Mouse (Mus musculus) common myeloid progenitor, adult 5-6 weeks (primary cell): ENCODE measurements at regions not wholly inside any gene's neighbourhood (a gene's known extent, or its start where the extent isn't known, plus 50 kb on each side); places are given as distances from the start of the nearest gene placed in this dataset.

Source experiments
- ATAC-seq: replicated peaks from 2 replicates; pipeline ENCODE4 v1.8.0; 2016; ENCODE audit warnings: low read depth, mild to moderate bottlenecking, moderate TSS enrichment, inconsistent platforms; ENCODE audit not compliant: poor library complexity, severe bottlenecking

DNA sequence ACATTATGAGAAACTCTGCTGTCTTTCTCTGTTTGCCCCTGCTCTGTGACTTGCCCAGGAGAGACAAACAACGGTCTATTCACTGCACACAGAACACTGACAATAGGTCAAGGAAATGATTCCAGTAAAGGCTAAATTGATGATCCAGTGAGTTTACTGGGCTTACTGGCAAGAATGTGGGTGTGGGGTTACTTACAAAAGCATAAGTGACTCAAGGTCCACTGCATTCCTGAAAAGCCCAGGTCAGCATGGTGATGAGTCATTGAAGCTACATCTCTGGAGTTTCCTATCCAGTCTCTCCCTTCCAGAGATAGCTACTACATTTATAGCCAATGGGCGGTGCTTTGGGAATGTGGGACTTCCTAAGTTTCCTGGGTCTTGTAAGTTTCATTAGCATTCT lies 192.8 kb upstream of the Adamts5 start:
- ATAC-seq: no peak

DNA sequence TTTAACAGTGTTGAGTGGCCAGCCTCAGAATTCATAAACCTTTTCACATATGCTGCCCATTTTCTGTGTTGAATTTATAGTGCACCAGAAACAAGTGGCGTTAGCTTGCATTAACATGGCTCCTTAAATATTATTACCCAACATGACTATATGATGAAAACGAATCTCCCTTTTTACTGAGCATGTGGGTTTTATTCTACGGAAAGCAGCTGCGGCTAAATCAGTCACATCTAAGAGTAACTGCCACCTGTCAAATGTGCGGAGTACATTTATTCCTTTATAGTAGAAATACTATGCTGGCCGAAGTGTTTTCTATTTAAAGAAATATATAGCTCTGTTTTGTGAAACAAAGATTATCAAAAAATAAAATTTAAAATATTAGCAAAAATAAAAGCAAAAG lies 188.5 kb upstream of the Adamts5 start:
- ATAC-seq: no peak

DNA sequence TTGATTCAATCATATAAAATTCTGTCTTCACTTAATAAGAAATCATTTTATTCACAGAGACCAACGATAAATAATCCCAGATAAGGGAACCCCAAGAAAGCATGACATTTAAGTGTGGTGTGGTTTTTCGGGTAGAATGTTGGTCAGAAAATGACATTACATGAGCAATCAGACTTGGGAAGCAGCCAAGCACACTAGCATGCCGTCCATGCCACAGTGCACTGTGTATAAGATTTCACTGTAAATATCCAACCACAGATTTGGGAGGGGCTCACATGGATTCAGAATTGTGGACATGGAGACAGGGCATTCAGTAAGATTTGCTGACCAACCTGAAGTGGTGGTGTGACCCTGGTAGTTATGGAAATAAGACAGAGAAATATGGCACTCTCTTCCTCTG lies 185.8 kb upstream of the Adamts5 start:
- ATAC-seq: no peak

DNA sequence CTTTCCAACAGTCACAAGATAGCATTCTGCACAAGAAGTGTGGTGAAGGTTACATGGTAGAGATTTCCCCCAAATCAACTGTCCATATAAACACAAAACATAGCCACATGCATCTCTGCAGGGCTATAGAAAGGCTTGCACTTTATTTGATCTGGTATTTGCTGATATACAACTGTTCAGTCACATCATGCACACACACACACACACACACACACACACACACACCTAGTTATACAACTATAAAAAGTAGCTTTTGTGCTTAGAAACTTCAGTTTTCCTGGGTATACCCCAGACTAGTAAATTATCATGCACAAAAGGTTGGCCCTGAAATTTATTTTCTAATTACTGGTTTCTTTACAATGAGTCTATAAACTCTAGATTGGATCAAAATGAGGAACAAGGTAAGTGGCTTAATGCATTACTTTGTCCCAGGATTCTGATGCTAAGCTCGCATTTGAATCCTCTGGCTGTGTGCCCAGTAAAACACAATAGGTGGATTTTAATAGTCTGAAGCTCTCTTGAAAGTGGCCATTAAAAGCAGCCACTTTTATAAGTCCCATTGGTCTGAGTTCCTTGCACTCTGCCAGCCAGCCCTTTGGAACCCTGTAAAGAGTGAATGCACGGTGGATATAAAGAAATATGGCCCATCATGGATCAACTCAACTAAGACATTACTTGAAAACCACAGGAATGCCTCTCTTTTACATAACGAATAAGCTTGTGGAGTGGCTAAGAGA lies 166.2 kb upstream of the Adamts5 start:
- ATAC-seq: no peak

DNA sequence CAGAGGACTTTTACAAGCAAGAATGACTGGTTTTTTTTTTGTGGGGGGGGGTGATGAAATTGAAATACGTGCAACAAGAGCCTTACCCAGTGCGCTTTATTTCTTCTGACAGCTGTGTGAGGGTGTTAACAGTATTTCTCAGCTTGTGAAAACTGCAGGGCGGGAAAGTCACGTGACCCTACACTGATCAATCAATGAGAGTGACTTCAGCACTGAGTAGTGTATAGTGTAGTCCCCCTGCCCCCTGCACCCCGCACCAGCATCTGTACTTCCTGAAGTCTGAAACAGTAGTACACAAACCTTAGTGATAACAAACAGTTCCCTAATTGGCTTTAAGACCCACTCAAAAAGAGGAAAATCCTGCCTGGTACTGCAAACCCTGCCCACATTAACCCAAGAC lies 158.5 kb upstream of the Adamts5 start:
- ATAC-seq: no peak

DNA sequence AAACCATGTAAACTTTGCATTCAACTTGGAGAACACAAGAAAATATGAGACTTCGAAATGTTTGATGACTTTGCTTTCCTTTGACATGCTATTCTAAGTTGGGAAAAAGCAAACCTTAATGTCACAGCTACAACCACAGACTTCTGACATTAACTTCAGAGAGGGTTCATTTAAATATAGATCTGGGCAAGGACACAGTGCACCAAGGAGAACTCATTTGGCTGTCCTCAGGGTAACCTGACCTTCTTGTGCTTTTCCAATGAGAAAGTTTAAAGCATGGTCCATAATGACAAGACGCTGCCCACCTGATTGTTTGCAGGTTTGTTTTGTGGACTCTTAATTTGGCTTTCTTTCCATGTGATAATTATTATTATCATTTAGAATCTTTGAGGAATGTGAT lies 143.1 kb upstream of the Adamts5 start:
- no peak for ATAC-seq

DNA sequence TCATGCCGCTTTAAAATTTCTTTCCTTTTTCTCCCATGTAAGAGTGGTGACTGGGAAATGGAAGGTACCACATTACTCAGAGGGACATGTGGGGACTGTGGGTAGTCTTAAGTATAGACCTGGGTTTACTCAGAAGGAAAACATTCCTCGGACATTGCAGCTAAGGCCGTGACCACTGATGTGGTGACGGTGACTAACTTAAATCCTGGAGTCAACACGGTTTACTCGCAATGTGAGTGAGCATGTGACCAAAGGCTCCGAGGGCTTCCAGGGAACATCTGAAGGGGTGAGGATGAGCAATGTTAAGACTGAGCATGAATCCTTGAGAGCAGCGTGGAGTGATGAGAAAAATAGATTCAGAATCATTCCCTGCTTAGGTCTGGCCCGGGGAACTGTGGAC lies 133.1 kb upstream of the Adamts5 start:
- ATAC-seq: no peak

DNA sequence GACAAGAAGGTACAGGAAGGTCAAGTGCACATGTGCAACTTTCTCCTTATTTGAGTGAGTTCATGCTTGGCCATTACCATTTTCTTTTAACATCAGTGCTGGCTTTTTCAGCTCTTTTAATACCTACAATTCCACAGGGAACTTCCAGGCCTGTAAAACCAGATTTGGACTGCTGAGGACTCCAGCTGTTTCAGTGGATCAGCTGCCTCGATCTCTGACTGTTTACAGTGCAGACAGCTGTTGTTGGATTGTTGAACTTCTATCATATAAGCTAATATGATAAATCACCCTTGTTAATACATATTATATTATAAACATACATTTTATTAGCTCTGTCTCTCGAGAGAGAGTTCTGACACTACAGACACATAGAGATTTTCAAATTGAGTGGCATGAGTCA lies 126.1 kb upstream of the Adamts5 start:
- ATAC-seq: no peak

DNA sequence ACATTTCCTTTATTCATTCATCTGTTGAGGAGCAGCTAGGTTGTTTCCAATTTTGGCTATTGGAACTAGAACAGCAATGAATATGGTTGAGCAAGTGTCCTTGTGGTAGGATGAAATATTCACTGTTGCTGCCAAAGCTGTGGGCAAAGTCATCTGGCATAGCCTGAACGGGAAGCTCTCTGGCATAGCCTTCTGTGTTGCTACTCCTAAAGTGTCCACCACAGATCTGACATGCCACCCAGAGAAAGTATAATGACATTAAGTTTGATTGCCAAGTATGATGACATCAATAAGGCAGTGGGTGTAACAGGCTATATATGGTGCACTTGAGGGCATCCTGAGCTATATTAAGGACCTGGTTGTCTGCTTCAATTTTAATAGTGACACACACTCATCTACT lies 113.7 kb upstream of the Adamts5 start:
- no peak for ATAC-seq

DNA sequence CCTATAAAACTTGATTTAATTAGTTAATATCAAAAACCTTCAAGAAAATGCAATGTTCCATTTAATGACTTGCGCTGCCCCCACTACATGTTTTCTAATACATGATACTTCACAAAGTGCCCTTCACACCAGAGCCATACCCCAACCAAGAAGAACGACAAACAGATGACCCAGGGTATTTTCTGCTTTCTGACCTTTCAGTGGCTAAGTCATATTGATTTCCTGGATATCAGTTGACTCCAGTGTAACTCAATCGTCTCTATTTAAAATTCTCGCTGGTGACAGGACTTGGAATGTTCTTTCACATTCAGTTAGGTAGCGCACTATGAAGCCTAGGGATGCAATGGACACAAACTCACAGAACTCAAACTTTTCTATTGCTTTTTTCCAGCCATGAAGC lies 109.4 kb upstream of the Adamts5 start:
- no peak for ATAC-seq

DNA sequence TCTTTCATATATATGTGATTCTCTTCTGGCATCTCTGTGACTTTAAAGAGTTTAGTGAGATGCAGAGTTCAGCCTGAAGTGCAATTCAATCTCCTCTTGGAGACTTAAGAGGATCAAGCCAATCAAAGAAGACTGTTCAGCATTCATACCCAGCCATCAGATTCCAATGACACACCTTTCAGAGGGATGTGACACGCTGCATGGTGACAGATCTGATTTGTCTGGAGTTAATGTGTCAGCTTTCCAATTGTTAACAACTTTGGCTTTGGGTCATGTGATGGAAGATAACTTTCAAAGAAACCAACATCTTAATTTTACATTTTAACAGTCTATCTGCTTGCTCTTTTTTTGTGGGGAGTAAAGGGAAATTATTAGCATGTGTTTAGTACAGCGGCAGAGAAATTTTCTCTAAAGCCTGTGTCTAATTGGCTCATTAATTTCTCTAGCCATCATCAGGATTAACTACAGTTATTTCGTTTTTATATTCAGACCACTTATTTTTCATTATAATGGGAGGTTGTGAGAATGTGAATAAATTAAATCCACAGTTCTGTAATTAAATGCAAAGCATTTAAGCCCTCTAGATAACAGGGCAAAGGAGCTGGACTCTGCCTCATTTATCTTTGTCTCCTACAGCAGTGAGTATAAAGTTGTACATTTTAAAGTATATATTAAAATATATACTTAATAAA lies 108.2 kb upstream of the Adamts5 start:
- ATAC-seq: no peak

DNA sequence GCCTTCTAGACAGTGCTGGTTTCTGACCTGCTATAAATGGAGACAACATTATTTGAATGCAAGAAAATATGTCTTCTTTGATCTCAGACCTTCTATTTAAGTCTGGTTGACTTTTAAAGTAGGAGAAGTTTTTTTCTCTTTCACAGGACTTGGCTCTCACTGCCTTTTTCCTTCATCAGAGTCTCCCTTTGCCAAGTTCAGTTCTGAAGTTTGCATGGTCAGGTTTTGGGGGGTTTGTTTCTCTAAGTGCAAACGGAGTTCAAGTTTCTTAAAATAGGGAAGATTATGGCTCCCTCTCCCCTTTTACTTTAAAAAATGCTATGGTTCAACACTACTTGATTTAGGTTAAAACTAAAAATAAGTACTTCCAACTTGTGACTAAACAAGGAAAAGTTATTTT lies 106.2 kb upstream of the Adamts5 start:
- ATAC-seq: no peak

DNA sequence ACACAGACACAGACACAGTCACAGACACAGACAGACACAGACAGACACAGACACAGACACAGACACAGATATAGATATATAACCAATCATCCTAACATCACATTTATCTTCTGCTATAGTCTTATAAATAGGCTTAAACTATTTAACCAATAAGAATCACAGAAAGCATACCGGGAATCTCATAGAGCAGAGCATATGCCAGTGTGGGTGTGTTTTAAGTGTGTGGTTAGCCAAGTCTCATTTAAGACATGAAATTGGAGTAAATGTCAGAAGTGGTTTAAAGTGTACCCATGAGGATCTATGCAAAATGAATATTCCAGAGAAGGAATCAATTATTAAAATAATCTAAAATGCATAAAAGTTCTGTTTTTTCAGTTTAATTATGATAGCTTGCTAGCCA lies 99.2 kb upstream of the Adamts5 start:
- ATAC-seq: no peak

DNA sequence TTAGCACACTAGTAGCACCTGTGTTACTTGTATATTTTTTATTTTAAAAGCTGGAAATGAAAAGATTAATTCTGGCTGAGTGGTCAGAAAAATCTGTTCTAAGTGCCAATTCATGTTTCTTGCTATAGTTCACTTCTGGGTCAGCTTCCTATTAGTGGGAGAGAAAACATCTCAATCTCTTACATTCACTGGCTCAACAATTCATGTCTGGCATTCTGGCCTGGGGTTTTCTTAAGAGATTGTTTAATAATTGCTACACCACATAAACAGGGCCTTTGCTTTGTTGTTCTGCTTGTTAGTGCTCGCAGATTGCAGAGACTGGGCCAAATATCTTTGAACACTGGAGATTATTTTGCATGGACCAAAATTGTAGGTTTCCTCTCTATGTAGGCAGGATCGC lies 84.2 kb upstream of the Adamts5 start:
- no peak for ATAC-seq

DNA sequence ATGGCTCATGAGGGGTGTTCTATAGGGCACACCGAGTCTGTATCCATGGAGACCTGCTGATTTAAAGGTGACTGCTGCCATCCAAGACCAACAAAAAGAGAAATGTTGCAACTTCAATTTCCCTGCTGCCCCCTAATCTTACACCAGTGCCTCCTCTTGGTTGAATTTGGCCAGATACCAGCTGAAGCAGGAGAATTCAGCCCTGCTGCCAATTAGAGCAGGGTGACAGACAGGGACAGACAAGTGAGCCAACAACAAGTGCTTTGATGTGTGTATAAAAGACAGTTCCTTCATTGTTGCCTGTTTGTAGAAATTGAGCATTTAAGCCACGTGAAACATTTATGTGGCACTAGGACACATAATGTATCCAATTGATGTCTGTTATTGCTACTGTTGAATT lies 75.5 kb upstream of the Adamts5 start:
- no peak for ATAC-seq

DNA sequence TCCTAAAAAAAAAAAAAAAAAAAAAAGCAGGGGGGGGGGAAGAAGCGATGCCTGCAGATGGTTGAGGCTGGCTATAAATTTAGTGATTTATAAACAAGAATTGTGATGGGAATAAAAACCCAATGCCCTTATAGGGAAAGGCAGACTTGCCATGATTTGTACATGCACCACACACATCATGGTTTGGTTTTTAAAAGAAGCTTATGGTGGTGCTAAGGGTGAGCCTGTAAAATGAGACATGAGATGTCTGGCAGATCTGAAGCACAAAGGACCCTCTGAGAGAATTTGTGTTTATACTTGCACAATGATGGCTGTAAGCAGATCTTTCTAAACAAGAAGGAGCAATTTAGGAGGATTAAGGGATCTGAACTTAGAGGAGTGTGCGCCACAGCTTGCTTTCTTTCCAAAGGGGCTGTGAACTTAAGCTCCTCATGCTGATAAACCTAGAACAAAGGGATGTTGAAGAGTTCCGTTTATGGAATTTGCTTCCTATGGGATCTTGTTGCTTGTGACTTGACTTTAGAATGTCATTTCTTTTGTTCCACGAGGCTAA lies 65.3 kb upstream of the Adamts5 start:
- no peak for ATAC-seq

DNA sequence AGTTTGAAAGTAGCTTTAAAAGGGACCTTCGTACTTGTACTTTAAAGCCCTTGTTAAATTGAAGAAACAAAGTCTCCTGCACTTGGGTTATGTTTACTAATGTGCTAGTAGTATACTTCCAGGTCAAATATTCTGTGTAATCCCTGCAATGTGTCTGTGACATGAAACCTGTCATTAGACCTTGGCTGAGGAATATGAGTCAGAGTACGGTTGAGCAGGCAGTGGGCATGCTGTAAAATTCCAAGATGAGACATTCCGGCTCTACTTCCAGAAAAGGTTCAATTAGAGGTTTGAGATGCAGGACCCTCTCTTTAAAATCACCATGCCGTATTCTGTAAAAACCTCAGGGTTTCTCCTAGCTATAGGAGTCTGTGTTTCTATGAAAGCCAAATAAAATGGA lies 64.6 kb upstream of the Adamts5 start:
- no peak for ATAC-seq

DNA sequence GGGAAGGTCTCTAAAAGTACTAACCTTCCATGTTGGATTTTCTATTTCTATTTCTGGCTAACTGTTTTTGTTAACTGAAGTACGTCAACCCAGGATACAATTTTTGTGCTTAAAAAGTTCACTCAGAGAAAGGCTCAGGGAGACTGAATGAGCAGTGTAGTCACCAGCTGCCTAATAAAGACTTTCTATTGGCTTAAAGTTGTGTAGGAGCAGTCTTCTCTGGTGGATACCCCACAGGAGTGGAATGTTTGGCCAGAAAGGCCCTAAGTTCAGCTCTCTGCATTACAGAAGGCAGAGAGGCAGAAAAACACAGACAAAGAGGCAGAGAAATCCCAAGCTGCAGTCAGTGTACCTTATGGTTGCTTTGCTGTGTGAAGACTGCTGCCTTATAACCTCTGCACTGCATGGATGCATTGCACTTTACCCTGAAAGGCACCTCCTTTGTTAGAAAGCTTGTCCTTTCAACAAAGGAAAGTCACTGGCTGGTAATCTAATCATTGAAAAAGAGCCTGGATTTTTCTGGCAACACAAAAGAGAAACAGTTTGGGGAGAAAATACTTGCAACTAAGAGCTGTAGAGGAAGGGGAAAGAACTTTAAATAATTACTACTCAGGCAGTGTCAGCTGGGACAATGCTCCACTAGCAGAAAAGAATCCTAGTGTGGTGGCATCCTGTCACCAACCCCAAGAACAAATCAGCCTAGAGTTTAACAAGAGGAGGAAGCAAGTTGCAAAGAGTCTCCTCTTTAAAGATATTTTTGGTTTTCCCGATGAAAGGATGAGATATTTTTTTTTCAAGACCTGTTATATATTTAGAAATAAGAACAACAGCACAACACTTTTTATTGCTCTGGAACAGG lies 63.0 kb upstream of the Adamts5 start:
- no peak for ATAC-seq

DNA sequence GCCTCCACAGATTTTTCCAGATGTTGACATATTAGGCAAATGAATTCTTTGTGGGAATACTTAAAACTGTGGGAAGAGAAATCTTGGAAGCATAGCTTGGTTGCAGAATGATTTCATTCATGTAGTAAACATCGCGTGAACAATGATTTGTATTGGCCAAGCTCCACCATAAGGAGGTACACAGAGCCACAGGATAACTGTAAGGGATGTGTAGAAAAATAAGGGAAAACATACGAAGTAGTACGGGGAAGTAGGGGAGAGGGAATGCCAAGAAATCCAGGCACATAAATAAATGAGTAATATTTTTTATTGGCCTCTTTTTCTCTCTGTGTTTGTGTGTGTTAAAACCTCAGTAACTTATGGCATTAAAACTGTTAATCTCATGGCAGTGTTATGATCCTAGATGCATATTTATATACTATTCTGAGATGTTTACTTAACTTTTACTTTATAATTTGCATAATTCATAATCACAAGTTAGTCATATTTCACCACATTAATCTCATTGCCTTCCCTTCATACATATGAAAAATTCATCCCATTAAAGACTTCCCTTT lies 54.5 kb upstream of the Adamts5 start:
- no peak for ATAC-seq

DNA sequence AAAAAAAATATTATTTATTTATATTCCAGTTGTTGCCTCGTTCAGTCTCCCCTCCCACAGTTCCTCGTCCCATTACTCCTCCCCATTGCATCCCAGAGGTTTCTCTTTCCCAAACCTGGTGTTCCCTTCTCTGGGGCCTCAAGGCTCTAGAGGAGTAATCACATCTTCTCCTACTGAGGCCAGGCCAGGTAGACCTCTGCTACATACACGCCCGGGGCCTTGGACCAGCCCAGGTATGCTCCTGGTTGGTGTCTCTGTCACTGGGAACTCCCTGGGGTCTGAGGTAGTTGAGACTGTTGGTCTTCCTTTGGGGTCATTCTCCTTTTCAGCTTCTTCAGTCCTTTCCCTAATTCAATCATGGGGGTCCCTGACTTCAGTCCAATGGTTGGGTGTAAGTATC lies 50.0 kb upstream of the Adamts5 start:
- ATAC-seq: no peak
